Mouse (Mus musculus): Measurements from ENCODE around the gene Elmsan1. TPM values are rescaled to one million over a fixed set of nuclear protein-coding genes. Genes with fewer than 3 reads are reported as not detected.
A peak's percentile ranks its signal among the peaks of the same experiment; 100 is the strongest.

The Elmsan1 gene
- total and polyA plus RNA-seq, 3 experiments = 21.4 to 140 (median 66.7) TPM

DNA sequence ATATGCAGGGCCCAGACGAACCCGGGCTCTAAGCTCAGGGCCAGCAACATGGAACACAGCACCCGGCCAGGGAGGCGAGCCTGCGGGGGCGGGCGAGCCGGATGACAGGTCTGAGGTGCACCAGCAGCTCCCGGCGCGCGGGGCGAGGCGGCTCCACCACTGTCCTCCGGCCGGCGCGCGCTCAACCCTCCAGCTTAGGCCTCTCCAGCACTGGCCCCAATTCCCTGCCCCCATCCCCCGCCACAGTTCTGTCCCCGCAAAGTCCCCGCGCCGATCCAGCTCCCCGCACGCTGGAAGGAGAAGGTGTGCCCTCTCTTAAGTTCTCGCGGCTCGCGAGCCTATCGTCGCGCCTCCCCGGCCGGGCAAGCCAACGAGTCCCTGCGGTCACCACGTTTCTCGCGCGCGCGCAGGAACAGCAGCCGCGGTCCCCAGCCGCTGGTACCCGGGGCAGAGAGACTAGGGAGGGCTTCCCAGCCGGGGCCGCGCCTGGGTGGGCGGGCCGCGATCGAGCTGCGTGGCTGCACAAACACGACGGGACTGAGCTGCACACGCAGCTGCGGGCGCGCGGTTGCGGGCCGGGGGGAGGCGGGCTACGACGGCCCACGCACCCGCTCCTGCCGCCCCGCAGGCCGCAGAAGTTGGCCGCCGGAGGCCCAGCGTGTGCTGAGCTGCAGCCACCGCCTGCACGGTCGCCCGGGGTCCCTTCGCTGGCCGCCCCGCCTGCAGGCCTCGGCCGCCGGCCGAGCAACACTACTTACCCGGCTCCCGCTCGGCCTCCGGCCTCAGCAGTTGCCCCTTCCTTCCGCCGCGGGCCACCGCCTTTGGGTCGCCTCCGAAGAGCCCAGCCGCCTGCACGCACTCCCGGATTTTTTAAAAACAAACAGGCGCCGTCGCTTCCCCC, 25.7 kb downstream of the Elmsan1 start:
- peak; percentile 96 for DNase-seq (ENCODE audit: low spot score)
- Histone ChIP-seq H3K9me3 (replicated peaks) (no peaks in the 10 kb centered on the region), H3K4me1 (ENCODE audit: insufficient read depth, low read depth, low read length) (peaks cover 84% of the 10 kb centered on the region), H3K36me3 (replicated peaks) (peaks cover 70% of the 10 kb centered on the region), H3K27me3 (ENCODE audit: insufficient read depth, low read length) (no peaks in the 10 kb centered on the region), H3K4me3 (ENCODE audit: low read depth, low read length) (peak overlapping the region; percentile 81)
- ATAC-seq (ENCODE audit: extremely low read depth, insufficient number of reproducible peaks, low FRiP score, poor library complexity, severe bottlenecking) = no peak
- TF ChIP-seq GATA2 (IDR thresholded peaks at IDR 0.05; ENCODE audit: borderline replicate concordance, low read depth, low read length) (no peak), CTCF (IDR thresholded peaks at IDR 0.05; ENCODE audit: low read depth, low read length) (no peak), POLR2AphosphoS5 (IDR thresholded peaks at IDR 0.05; ENCODE audit: insufficient replicate concordance, low read depth, low read length) (no peak), TAL1 (conservative IDR thresholded peaks at IDR 0.05; ENCODE audit: low read depth, low read length) (no peak), GATA1 (IDR thresholded peaks at IDR 0.05; ENCODE audit: borderline replicate concordance, low read length) (no peak)

DNA sequence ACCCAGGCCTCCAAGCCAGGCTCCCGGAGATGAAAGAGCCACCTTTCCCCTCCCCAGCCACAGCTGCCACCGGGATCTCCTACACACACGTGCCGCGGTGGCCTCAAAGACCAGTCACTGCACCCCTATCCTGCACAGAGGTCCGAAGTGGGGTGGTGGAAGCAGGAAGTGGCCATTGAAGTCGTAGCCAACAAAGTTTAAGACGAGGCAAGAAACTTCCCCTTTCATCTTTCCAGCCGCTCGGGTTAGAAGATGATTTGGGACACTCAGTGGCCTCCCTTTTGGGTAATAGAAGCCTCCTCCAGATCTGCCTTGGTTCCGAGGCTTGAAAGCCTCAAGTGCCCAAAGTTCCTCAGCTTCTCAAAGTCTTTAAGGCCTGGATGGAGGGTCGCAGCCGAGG, 26.4 kb downstream of the Elmsan1 start:
- no peak for DNase-seq (ENCODE audit: low spot score)
- peak overlapping the region; percentile 81 for H3K4me3 ChIP-seq (ENCODE audit: low read depth, low read length)
- H3K4me1 ChIP-seq (ENCODE audit: insufficient read depth, low read depth, low read length) = peaks cover 85% of the 10 kb centered on the region
- H3K36me3 ChIP-seq (replicated peaks) = peaks cover 73% of the 10 kb centered on the region
- H3K9me3 ChIP-seq (replicated peaks) = 0 out of 2 replicates have a peak, but pooled peaks cover 3% of the 10 kb centered on the region
- no peaks in the 10 kb centered on the region for H3K27me3 ChIP-seq (ENCODE audit: insufficient read depth, low read length)
- no peak; the same call in 1 of the 2 replicates for TF ChIP-seq POLR2AphosphoS5 (IDR thresholded peaks at IDR 0.05; ENCODE audit: insufficient replicate concordance, low read depth, low read length)
- no peak for ATAC-seq (ENCODE audit: extremely low read depth, insufficient number of reproducible peaks, low FRiP score, poor library complexity, severe bottlenecking)

DNA sequence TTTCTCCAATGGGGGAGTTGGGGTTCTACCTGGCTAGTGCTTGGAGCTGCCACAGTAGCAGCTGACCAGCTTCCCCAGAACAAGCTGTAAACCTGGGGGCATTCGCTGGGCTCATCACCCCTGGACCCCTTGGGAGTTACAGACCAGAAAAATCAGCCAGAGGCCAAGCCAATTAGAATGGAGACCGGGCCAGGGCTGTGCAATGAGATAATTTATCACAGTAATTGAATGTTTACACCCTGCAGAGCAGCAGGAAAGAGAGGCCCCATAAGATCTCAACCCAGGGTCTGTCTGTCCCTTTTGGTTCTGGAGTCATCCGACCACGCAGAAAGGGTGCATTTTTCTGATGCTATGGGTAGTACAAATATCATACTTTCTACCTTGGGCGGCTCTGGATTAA, 26.9 kb downstream of the Elmsan1 start:
- ATAC-seq (ENCODE audit: extremely low read depth, insufficient number of reproducible peaks, low FRiP score, poor library complexity, severe bottlenecking) (no peak), DNase-seq (ENCODE audit: low spot score) (no peak)
- Histone ChIP-seq H3K4me3 (ENCODE audit: low read depth, low read length) (peak overlapping the region; percentile 81), H3K4me1 (ENCODE audit: insufficient read depth, low read depth, low read length) (peaks cover 82% of the 10 kb centered on the region), H3K27me3 (ENCODE audit: insufficient read depth, low read length) (no peaks in the 10 kb centered on the region), H3K9me3 (replicated peaks) (peaks cover 8% of the 10 kb centered on the region), H3K36me3 (replicated peaks) (peaks cover 73% of the 10 kb centered on the region)
- TF ChIP-seq GATA1 (IDR thresholded peaks at IDR 0.05; ENCODE audit: borderline replicate concordance, low read length) = no peak
- TF ChIP-seq TAL1 (conservative IDR thresholded peaks at IDR 0.05; ENCODE audit: low read depth, low read length) = no peak
- no peak for TF ChIP-seq POLR2AphosphoS5 (IDR thresholded peaks at IDR 0.05; ENCODE audit: insufficient replicate concordance, low read depth, low read length)
- no peak for TF ChIP-seq CTCF (IDR thresholded peaks at IDR 0.05; ENCODE audit: low read depth, low read length)
- no peak for TF ChIP-seq GATA2 (IDR thresholded peaks at IDR 0.05; ENCODE audit: borderline replicate concordance, low read depth, low read length)

DNA sequence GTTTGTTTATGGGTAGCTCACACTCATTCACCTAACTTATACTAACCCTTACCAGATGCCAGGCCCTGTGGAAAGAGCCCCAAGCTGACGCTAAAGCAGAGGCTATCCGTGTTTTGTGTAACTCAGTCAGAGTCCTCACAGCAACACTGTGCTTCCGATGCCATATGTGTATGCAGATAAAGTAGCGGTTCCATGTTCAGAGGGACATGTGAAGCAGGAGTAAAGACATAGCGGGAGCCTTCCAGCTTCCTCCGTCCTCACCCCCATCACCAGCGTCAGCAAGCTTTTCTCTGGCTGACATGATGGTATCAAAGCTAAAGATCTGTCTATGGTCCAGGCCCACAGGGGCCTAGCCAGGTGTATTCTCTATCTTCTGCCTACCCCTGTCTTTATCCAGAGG, 27.5 kb downstream of the Elmsan1 start:
- Histone ChIP-seq H3K36me3 (replicated peaks) (peaks cover 73% of the 10 kb centered on the region), H3K4me3 (ENCODE audit: low read depth, low read length) (peak overlapping the region; percentile 81; the same call in 1 of the 2 replicates), H3K27me3 (ENCODE audit: insufficient read depth, low read length) (no peaks in the 10 kb centered on the region), H3K4me1 (ENCODE audit: insufficient read depth, low read depth, low read length) (peaks cover 83% of the 10 kb centered on the region), H3K9me3 (replicated peaks) (peaks cover 13% of the 10 kb centered on the region)
- no peak for TF ChIP-seq POLR2AphosphoS5 (IDR thresholded peaks at IDR 0.05; ENCODE audit: insufficient replicate concordance, low read depth, low read length)
- peak; percentile 30; the same call in 1 of the 2 replicates for TF ChIP-seq TAL1 (conservative IDR thresholded peaks at IDR 0.05; ENCODE audit: low read depth, low read length)
- no peak for TF ChIP-seq GATA2 (IDR thresholded peaks at IDR 0.05; ENCODE audit: borderline replicate concordance, low read depth, low read length)
- TF ChIP-seq CTCF (IDR thresholded peaks at IDR 0.05; ENCODE audit: low read depth, low read length) = no peak
- no peak for TF ChIP-seq GATA1 (IDR thresholded peaks at IDR 0.05; ENCODE audit: borderline replicate concordance, low read length)
- peak; percentile 48 for DNase-seq (ENCODE audit: low spot score)
- no peak for ATAC-seq (ENCODE audit: extremely low read depth, insufficient number of reproducible peaks, low FRiP score, poor library complexity, severe bottlenecking)

- ATAC-seq (ENCODE audit: extremely low read depth, insufficient number of reproducible peaks, low FRiP score, poor library complexity, severe bottlenecking) = no peak
- Histone ChIP-seq H3K27me3 (ENCODE audit: insufficient read depth, low read length) (no peaks in the 10 kb centered on the region), H3K4me1 (ENCODE audit: insufficient read depth, low read depth, low read length) (peaks cover 82% of the 10 kb centered on the region), H3K36me3 (replicated peaks) (peaks cover 73% of the 10 kb centered on the region), H3K9me3 (replicated peaks) (peaks cover 13% of the 10 kb centered on the region), H3K4me3 (ENCODE audit: low read depth, low read length) (peak overlapping the region; percentile 81; the same call in 1 of the 2 replicates)
- TF ChIP-seq GATA1 (IDR thresholded peaks at IDR 0.05; ENCODE audit: borderline replicate concordance, low read length) = no peak
- no peak for TF ChIP-seq GATA2 (IDR thresholded peaks at IDR 0.05; ENCODE audit: borderline replicate concordance, low read depth, low read length)
- TF ChIP-seq TAL1 (conservative IDR thresholded peaks at IDR 0.05; ENCODE audit: low read depth, low read length) = no peak
- no peak for TF ChIP-seq POLR2AphosphoS5 (IDR thresholded peaks at IDR 0.05; ENCODE audit: insufficient replicate concordance, low read depth, low read length)
- no peak for TF ChIP-seq CTCF (IDR thresholded peaks at IDR 0.05; ENCODE audit: low read depth, low read length)
- DNase-seq (ENCODE audit: low spot score) = no peak
Measured at GRCm38 (mm10) chr12:84190151-84190820, 28.4 kb downstream of the Elmsan1 start.

DNA sequence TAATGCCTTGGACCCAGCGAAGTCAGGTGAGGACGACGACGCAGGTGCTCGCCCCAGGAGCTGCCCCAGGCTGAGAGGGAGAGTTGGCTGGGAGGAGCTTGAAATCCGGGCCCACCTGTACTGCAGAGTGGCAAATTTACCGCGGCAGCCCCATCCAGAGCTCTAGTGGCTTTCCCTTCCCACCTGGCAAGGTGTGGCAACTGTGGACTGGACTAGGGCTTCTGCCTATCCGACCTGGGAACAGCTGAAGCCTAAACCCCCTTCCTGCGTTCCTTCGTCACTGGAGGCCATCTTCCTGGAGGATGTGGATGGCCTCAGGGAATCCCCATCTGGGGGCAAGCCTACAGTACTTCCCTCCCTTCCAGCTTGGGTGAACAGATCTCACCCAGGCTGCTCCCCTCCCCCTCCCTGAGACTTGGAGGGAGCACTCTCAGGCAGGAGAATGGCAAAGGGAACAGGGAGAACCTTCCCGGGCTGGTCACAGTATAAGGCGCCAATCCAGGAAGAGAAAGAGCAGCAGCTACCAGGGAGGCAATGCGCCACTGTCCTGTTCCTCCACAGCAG, 29.7 kb downstream of the Elmsan1 start:
- DNase-seq (ENCODE audit: low spot score) = no peak
- Histone ChIP-seq H3K4me3 (ENCODE audit: low read depth, low read length) (peak overlapping the region; percentile 42; the same call in 1 of the 2 replicates), H3K4me1 (ENCODE audit: insufficient read depth, low read depth, low read length) (peaks cover 78% of the 10 kb centered on the region), H3K9me3 (replicated peaks) (peaks cover 13% of the 10 kb centered on the region), H3K36me3 (replicated peaks) (peaks cover 81% of the 10 kb centered on the region), H3K27me3 (ENCODE audit: insufficient read depth, low read length) (no peaks in the 10 kb centered on the region)
- no peak for TF ChIP-seq CTCF (IDR thresholded peaks at IDR 0.05; ENCODE audit: low read depth, low read length)
- TF ChIP-seq GATA1 (IDR thresholded peaks at IDR 0.05; ENCODE audit: borderline replicate concordance, low read length) = no peak
- no peak for TF ChIP-seq GATA2 (IDR thresholded peaks at IDR 0.05; ENCODE audit: borderline replicate concordance, low read depth, low read length)
- TF ChIP-seq TAL1 (conservative IDR thresholded peaks at IDR 0.05; ENCODE audit: low read depth, low read length) = no peak
- no peak for ATAC-seq (ENCODE audit: extremely low read depth, insufficient number of reproducible peaks, low FRiP score, poor library complexity, severe bottlenecking)
